Mouse (Mus musculus): ENCODE data around the gene Ncoa7.

DNA sequence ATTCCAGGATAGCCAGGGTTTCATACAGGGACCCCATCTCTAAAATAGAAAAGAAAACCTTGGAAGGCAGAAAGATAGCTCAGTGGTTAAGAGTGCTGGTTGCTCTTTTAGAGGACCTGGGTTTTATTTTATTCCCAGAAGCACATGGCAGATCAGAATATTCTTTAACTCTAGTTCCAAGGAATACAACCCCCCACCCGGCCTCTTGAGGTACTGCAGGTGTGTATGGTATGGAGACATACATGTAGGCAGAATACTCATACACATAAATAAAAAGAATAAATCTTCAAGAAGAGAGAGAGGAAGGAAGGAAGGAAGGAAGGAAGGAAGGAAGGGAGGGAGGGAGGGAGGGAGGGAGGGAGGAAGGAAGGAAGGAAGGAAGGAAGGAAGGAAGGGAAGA is 72.3 kb downstream of the Ncoa7 start:
- TF ChIP-seq CTCF (IDR thresholded peaks at IDR 0.05) = no peak
- no peak for TF ChIP-seq EP300 (IDR thresholded peaks at IDR 0.05)
